Mouse (Mus musculus) ES-E14 (cell line): ENCODE data around the gene Tmem14a.

Source experiments
- CHD2 ChIP-seq: IDR thresholded peaks from 2 replicates; pipeline ENCODE4 v1.6.1; 2014; ENCODE audit warnings: mild to moderate bottlenecking, low read depth, low read length, inconsistent platforms
- HCFC1 ChIP-seq: IDR thresholded peaks from 2 replicates; pipeline ENCODE4 v1.6.1; 2012; ENCODE audit warnings: low read length, inconsistent platforms, borderline replicate concordance; ENCODE audit not compliant: insufficient read depth
- MAFK ChIP-seq: IDR thresholded peaks from 2 replicates; pipeline ENCODE4 v1.6.1; 2014; ENCODE audit warnings: mild to moderate bottlenecking, low read depth, low read length, inconsistent platforms; ENCODE audit not compliant: insufficient read depth
- ZC3H11A ChIP-seq: IDR thresholded peaks from 2 replicates; pipeline ENCODE4 v1.6.1; 2012; ENCODE audit warnings: low read depth, mild to moderate bottlenecking, inconsistent platforms, low read length, borderline replicate concordance

DNA sequence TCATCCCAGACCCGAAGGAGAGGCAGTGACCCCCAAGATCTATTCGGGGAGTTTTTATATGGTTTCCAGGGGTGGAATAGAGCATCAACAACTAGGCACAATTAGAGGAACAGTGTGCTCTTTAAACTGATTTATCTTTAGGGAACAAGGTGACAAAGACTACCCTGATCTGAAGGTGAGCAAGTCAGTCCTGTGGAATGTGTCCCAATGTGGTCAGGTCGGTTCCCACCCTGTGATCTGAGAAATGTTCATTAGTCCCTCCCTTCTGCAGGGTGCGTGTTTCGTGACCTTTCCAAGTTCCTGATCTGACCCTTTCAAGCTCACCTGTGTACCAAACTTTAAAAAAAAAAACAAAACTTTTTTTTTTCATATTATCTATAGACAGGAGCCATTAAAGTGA lies 38.5 kb downstream of the Tmem14a start:
- TF ChIP-seq HCFC1, result no peak
- no peak for TF ChIP-seq ZC3H11A
- TF ChIP-seq CHD2, result no peak
- TF ChIP-seq MAFK, result no peak
